Mouse (Mus musculus) hindbrain, embryonic 11.5 days (tissue): ENCODE measurements around the gene Slc47a1. TPM values are rescaled to one million over a fixed set of nuclear protein-coding genes. Genes with fewer than 3 reads are reported as not detected.
"Not testable (repeated sequence)": the region's sequence is repeated elsewhere in the genome, so short reads cannot be mapped to it uniquely, and the experiment has no call there.

Experiments
- ATAC-seq: fragments of 200-750 bp; cut with Nextera tagmentation; 2 replicates; pipeline ENCODE4 v1.8.0; 2017; ENCODE audit warnings: mild to moderate bottlenecking, moderate TSS enrichment, moderate library complexity; ENCODE audit not compliant: low FRiP score
- DNase-seq: peaks from one replicate; pipeline ENCODE4 v3.0.0-alpha.2; 2015; ENCODE audit warnings: low spot score
- H3K27ac ChIP-seq: fragments of 300-500 bp; sonication (generic); 2 replicates; pipeline ENCODE4 v1.5.1; 2014; ENCODE audit warnings: mild to moderate bottlenecking, low read depth, low read length
- H3K27me3 ChIP-seq: fragments of 300-500 bp; sonication (generic); 2 replicates; pipeline ENCODE4 v1.6.1; 2014; ENCODE audit warnings: mild to moderate bottlenecking, low read length, moderate library complexity, mixed read lengths; ENCODE audit not compliant: control insufficient read depth, insufficient read depth
- H3K36me3 ChIP-seq: fragments of 300-500 bp; sonication (generic); 2 replicates; pipeline ENCODE4 v1.6.1; 2014; ENCODE audit warnings: mild to moderate bottlenecking, low read length, moderate library complexity, mixed read lengths; ENCODE audit not compliant: control insufficient read depth, insufficient read depth
- H3K4me1 ChIP-seq: fragments of 300-500 bp; sonication (generic); replicated peaks from 2 replicates; pipeline ENCODE4 v1.6.1; 2014; ENCODE audit warnings: low read length, mixed read lengths; ENCODE audit not compliant: control insufficient read depth, insufficient read depth
- H3K4me2 ChIP-seq: fragments of 300-500 bp; sonication (generic); replicated peaks from 2 replicates; pipeline ENCODE4 v1.6.1; 2014; ENCODE audit warnings: mild to moderate bottlenecking, low read depth, low read length
- H3K4me3 ChIP-seq: fragments of 300-500 bp; sonication (generic); 2 replicates; pipeline ENCODE4 v1.5.1; 2014; ENCODE audit warnings: low read depth, low read length
- H3K9ac ChIP-seq: fragments of 300-500 bp; sonication (generic); 2 replicates; pipeline ENCODE4 v1.6.1; 2014; ENCODE audit warnings: low read depth, low read length
- H3K9me3 ChIP-seq: fragments of 300-500 bp; sonication (generic); 2 replicates; pipeline ENCODE4 v1.6.1; 2016; ENCODE audit warnings: low read length; ENCODE audit not compliant: control insufficient read depth
- whole genome bisulfite sequencing: fragments of 180-500 bp; shearing (Covaris S2); extraction: QIAGEN DNeasy Blood & Tissue Kit; methylation state at CpG from one replicate; pipeline ENCODE4 v1.1.7; 2014; 5-methylcytosine and 5-hydroxymethylcytosine counted together
- polyA plus RNA-seq: library from polyadenylated mRNA; unstranded; fragments of >200 nt; fragmentation: Nextera tagmentation; extraction: Ambion mirVana; gene quantifications from 2 replicates; pipeline ENCODE4 v1.2.1, GENCODE M21; 2014

The Slc47a1 gene
- polyA plus RNA-seq, 1 experiment from 2014 or later: 0.15 TPM

DNA sequence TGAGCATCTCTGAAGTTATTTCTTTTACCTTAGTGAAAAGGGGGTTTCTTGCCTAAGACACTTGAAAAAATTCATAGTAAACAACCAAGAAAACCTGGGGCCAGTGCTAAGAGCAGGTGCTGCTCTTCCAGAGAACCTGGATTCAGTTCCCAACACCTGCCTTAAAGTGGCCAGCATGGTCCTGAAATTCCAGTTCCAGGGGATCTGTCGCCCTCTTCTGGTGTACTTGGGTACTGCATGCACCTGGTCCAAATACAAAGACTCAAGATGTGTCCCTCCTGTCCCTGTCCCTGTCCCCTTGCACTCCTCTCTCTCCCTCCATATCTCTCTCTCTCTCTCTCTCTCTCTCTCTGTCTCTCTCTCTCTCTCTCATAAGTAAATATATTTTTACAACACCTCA, 32.0 kb upstream of the Slc47a1 start:
- Histone ChIP-seq H3K9me3 (no peaks in the 10 kb centered on the region), H3K9ac (no peak overlapping the region), H3K4me1 (no peaks in the 10 kb centered on the region), H3K27ac (no peak overlapping the region), H3K4me3 (no peak overlapping the region), H3K27me3 (no peaks in the 10 kb centered on the region), H3K4me2 (no peak overlapping the region), H3K36me3 (no peaks in the 10 kb centered on the region)
- DNase-seq (peak; percentile 95), ATAC-seq (no peak)
- WGBS: 0% methylated on average over 1 of the region's 1 CpGs

DNA sequence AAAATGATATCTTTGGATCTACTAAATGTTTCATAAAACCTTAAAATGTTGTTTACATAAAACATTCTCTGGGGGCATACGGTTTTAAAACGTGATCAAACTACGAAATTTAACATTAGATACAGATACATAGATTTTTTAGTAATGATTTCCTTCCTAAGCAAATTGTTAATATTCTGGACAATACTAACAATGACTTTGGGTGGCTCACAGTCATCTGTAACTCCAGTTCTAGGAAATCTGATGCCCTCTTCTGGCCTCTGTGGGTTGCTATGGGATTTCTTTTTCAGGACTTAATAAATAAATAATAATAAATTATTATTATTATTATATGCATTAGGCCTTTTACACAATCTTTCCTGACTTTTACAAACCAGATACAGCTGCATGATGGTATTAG, 30.9 kb upstream of the Slc47a1 start:
- H3K27me3 ChIP-seq: no peaks in the 10 kb centered on the region
- no peak for ATAC-seq
- WGBS: 17% methylated on average over 3 of the region's 3 CpGs
- peak overlapping the region; percentile 68 for H3K4me3 ChIP-seq
- H3K27ac ChIP-seq: peak overlapping the region; percentile 97; the same call in 1 of the 2 replicates
- H3K4me1 ChIP-seq: no peaks in the 10 kb centered on the region
- peak overlapping the region; percentile 45 for H3K4me2 ChIP-seq
- H3K36me3 ChIP-seq: no peaks in the 10 kb centered on the region
- peak; percentile 41 for DNase-seq
- no peak overlapping the region for H3K9ac ChIP-seq
- no peaks in the 10 kb centered on the region for H3K9me3 ChIP-seq

DNA sequence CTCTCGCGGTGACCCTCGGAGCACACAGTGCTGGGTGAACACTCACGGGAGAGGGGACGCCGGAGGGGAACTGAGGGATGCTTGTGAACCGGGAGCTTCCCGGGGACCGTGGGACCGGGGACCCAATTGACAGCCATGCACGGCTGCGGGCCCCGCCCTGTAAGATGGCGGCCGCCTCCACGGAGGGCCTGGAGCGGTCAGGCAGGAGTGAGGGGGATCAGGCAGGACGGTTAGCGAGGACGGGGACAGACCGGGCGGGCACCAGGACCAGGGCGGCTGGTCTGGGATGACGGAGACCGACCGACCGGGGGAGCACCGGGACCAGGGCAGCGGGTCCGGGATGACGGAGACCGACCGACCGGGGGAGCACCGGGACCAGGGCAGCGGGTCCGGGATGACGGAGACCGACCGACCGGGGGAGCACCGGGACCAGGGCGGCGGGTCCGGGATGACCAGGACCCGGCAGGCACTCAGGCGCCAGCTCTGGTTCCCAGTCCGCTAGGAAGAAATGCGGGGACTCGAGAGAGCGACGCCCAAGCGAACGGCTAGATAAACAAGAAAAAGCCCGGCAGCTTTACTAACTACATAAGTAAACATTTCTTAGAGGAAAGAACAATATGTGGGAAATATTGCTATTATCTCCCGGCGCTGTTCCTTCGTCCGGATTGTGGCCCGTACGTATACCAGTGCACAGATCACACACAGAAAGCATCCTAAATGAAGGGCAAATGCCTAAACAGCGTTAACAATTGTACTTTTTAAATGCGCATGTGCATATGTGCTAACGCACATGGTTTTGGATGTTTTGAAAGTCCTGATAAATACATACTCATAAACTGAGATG, 30.3 kb upstream of the Slc47a1 start:
- peak; percentile 95 for ATAC-seq
- WGBS: under 1% methylated on average over 59 of the region's 64 CpGs
- peak overlapping the region; percentile 45 for H3K4me2 ChIP-seq

DNA sequence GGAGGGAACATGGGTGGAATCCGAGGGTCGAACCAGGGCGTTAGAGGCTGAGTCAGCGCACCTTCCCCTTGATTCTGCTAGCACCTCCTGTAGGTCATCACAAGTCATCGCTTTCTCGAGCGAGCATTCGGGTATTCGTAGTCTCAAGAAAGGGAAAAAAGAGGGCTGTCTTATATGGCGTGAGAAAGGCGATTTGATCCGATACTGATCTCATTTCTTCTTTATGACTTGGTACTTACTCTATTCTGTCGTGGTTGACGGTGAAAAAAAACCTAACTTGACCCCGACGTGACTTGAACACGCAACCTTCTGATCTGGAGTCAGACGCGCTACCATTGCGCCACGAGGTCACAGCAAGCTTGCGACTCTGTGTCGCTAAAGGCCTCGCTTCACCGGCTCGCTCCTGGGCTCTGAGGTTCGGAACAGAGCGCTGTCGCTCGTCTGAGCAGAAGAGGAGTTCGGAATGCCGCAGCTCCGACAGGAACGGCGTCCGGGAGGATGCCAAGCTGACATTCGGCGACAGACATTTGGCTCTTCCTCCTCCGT, 29.6 kb upstream of the Slc47a1 start:
- DNase-seq: peak; percentile 95
- Histone ChIP-seq H3K9me3 (no peaks in the 10 kb centered on the region), H3K4me2 (peak overlapping the region; percentile 45), H3K4me3 (peak overlapping the region; percentile 68), H3K27me3 (no peaks in the 10 kb centered on the region), H3K27ac (peak overlapping the region; percentile 97), H3K9ac (peak overlapping the region; percentile 75), H3K36me3 (no peaks in the 10 kb centered on the region), H3K4me1 (no peaks in the 10 kb centered on the region)
- ATAC-seq: peak; percentile 92
- 2% methylated on average over 39 of the region's 39 CpGs for WGBS

More for the DNA sequence above, 30.3 kb upstream of the Slc47a1 start:
- DNase-seq: peak; percentile 84
- H3K4me3 ChIP-seq: peak overlapping the region; percentile 68
- peak overlapping the region; percentile 97 for H3K27ac ChIP-seq
- H3K9ac ChIP-seq: peak overlapping the region; percentile 75
- no peaks in the 10 kb centered on the region for H3K36me3 ChIP-seq
- no peaks in the 10 kb centered on the region for H3K27me3 ChIP-seq
- no peaks in the 10 kb centered on the region for H3K9me3 ChIP-seq
- no peaks in the 10 kb centered on the region for H3K4me1 ChIP-seq

DNA sequence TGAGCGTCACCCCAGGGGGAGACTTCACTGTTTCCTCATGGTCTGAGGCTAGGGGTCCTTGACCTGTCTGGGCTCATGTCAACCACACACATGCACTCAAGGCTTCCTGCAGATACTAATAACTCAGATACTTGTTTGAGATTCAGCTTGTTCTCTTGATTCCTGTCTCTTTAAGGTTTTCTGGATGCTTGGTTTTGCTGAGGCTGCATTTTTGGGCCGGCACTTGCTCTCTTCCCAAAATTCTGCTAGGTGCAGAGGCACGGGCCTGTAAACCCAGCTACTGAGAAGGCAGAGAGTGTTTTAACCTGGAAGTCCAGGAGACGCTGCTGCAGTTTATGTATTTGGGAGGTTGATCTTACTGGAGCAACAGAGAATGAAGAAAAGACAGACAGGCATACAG, 23.6 kb upstream of the Slc47a1 start:
- Histone ChIP-seq H3K27ac (no peak overlapping the region), H3K36me3 (no peaks in the 10 kb centered on the region), H3K4me1 (no peaks in the 10 kb centered on the region), H3K4me2 (no peak overlapping the region), H3K9ac (no peak overlapping the region), H3K27me3 (no peaks in the 10 kb centered on the region), H3K4me3 (no peak overlapping the region), H3K9me3 (no peaks in the 10 kb centered on the region)
- WGBS: 90% methylated on average over 4 of the region's 4 CpGs
- DNase-seq (no peak), ATAC-seq (no peak)

DNA sequence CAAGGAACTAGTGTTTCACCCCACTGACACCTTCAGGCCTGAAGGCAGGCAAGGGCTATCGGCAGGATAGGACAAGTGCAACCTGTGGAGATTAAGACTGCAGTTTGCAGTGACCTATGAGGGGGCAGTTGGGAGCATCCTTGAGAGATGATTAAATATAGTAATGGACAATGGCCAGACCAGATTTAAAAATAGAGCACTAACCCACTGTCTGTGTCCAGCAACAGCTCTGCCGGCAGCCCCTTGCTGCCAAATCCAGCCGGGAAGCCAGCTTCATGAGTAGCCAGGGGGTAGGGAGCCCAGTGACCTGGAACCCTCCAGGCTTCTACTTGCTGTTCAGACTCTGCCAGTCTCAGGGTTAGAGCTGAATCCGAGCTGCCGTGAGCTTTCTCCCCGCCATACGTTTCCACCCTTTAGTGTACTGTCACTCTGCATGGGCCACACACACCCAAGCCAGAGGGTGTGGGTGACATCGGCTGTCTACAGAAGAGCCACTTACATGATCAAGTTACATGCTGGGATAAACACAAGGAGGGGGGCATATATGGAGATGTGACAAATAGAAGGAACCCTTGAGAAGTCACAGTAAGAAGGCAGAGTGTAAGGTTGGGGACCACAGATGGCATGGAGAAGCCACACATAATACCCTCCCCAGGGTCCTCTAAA, 22.7 kb upstream of the Slc47a1 start:
- DNase-seq: no peak
- no peak for ATAC-seq
- no peak overlapping the region for H3K27ac ChIP-seq
- no peaks in the 10 kb centered on the region for H3K36me3 ChIP-seq
- no peak overlapping the region for H3K9ac ChIP-seq
- no peaks in the 10 kb centered on the region for H3K9me3 ChIP-seq
- H3K27me3 ChIP-seq: no peaks in the 10 kb centered on the region
- WGBS: 88% methylated on average over 8 of the region's 8 CpGs
- no peaks in the 10 kb centered on the region for H3K4me1 ChIP-seq
- H3K4me2 ChIP-seq: no peak overlapping the region
- no peak overlapping the region for H3K4me3 ChIP-seq

DNA sequence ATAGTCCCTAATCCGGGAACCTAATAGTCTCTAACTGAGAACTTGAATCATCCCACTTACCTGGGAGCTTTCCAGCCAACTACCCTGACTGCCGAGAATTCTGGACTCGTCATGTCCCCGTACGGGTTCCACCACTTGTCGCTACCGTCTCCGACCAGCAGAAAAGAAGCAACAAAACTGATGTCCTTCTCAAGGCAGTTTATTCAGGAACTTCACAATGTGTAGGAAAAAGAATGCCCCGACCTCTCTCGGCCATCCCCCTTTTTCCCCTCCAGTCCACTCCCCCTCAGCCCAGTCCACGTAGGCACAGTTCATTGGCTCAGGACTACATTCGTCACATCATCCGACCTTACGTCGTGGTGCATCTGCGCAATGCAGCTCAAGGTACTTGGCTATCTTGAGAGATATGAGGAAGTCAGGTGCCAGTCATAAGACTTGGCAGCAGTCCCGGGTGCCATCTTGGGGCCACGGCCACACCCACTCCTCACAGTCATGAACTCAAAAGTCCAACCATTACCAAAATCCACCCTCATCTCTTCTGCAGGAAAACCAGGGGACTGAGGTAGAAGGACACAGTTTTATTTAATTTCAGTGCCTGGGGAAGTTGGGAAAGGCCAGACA, 19.4 kb upstream of the Slc47a1 start:
- not testable (repeated sequence) for H3K36me3 ChIP-seq, H3K9ac ChIP-seq, H3K27ac ChIP-seq, H3K4me3 ChIP-seq, DNase-seq, ATAC-seq, H3K4me2 ChIP-seq, H3K4me1 ChIP-seq, H3K9me3 ChIP-seq, H3K27me3 ChIP-seq
- WGBS: 95% methylated on average over 18 of the region's 18 CpGs

DNA sequence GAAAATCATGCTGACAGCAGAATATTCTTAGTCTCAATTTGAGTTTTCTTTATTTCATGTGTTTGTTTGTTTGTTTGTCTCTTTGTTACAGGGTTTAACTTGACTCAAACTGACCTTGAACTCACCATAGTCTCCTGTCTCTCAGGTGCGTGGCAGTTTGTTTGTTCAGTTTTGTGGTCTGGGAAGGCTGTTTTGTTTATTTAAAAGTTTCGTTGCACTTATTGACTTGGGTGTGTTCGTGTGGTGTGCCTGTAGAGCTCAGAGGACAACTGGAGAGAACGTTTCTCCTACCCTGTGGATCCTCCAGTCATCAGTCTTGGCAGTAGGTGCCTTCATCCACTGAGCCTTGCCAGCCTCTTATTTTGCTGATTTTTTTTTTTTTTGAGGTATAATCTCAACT, 10.8 kb upstream of the Slc47a1 start:
- DNase-seq (no peak), ATAC-seq (no peak)
- H3K27ac ChIP-seq: no peak overlapping the region
- no peak overlapping the region for H3K9ac ChIP-seq
- whole genome bisulfite sequencing: 82% methylated on average over 4 of the region's 4 CpGs
- H3K4me1 ChIP-seq: no peaks in the 10 kb centered on the region
- H3K36me3 ChIP-seq: no peaks in the 10 kb centered on the region
- H3K9me3 ChIP-seq: no peaks in the 10 kb centered on the region
- H3K4me3 ChIP-seq: no peak overlapping the region
- H3K27me3 ChIP-seq: no peaks in the 10 kb centered on the region
- H3K4me2 ChIP-seq: no peak overlapping the region
